Mouse (Mus musculus): Measurements from ENCODE around the gene Msgn1.
A peak's percentile ranks its signal among the peaks of the same experiment; 100 is the strongest.

The Msgn1 gene

GRCm38 (mm10) chr12:11208872-11209271 lies at the start of gene Msgn1:
TSS of gene Msgn1 (minus strand) at chr12:11208972.
- no peak for DNase-seq

DNA sequence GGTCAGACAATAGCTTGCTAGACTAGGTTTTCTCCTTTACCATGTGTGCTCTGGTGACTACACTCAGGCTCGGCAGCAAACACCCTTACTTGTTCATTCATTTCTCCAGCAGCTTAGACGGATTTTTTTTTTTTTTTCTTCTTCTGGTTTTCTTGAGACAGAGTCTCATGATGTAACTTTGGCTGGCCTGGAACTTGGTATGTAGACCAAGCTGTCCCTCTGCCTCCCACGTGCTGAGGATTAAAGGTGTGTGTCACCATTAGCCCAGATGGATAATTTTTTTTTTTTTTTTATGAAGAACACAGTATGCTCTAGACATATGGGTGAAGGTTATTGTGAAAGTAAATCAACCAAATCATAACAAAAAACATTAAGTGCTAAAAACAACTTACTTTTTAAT lies 41.5 kb upstream of the Msgn1 start:
- no peak for DNase-seq

DNA sequence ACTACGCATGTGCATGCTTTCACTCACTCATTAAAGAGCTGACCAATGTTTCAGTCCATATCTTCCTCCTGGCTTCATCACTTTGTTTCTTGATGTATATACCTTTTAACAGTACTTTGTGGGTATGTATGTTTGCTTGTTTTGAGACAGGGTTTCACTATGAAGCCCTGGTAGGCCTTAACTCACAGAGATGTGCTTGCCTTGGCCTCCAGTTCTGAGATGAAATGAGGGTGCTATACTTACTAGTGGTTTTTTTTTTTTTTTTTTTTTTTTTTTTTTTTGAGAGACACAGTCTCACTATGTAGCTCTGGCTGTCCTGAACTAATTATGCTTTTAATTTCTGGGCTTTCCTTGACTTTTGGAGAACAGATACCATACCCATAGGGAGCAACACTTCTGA lies 38.7 kb upstream of the Msgn1 start:
- no peak for DNase-seq

- DNase-seq, result no peak
Observed at GRCm38 (mm10) chr12:11235996-11236395, 27.2 kb upstream of the Msgn1 start.

DNA sequence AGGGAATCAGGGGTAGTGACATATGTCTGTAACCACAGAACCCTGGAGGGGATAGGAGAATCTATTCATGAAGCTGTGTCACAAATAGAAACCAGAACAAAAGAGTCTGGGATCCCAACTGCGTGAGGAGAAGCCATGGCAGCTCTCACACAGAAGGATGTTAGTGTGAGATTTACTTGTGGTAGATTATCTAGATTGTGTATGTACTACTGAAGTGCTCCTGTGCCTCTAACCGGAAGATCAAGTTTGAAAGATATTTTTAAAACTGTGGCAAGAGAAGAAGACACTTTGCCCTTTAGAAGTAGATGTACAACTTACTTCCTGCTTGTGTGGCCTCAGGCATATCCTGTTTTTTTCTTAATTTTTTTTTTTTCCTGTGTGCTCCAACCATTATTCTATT lies 21.5 kb upstream of the Msgn1 start:
- no peak for DNase-seq

DNA sequence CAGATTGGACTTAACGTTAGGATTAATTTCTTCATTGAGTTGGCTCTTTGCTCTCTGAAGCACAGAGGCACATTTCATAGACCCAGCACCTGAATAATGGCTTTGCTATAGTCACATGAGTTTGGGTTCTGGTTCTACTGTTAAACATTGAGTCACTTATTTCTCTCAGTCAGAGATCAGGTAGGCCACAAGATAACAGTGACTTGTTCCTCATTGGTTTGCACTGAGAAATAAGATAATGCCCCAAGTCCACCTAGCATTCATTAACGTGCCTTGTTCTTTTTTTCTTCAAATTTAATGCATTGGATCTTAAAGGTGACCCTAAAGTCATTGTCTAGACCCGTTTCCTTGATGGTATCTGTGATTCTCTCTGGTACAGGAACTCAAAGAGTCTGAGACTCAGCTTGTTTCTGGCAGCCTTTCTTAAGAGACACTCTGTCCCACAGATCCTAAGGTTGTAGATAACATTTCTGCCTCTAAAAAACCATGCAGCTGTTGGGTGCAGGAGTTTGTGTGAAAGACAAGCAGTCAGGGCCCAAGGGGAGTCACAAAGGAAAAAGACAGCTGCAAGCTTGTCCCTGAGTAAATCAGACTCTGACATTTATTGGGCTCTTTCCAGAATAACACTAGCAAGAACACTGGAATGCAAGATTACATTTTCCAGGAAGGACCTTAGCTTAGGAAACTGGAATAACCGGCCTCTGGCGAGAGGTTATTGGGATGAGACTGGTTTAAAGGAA lies 17.9 kb upstream of the Msgn1 start:
- peak; percentile 19 for DNase-seq

- no peak for DNase-seq
Observed at GRCm38 (mm10) chr12:11226123-11226522, 17.4 kb upstream of the Msgn1 start.

DNA sequence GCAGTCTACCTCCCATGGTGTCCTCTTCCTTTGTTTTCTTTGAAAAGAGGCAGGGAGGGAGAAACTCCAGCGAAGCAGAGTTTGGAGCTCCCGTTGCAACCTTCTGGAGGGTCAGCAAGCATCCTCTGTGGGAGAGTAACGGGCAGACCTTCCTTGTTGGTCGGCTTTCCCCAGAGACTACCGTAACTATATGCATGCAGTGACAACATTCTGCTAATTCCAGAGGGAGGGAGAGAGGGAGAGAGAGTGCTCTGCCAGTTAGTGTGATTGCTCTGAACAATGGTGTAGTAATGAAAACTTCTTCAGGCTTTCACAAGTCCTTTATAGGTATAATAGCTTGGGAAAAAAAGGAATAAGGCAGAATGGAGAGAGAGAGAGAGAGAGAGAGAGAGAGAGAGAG lies 15.9 kb upstream of the Msgn1 start:
- DNase-seq, result no peak

- DNase-seq, result no peak
Observed at GRCm38 (mm10) chr12:11223090-11223489, 14.3 kb upstream of the Msgn1 start.

DNA sequence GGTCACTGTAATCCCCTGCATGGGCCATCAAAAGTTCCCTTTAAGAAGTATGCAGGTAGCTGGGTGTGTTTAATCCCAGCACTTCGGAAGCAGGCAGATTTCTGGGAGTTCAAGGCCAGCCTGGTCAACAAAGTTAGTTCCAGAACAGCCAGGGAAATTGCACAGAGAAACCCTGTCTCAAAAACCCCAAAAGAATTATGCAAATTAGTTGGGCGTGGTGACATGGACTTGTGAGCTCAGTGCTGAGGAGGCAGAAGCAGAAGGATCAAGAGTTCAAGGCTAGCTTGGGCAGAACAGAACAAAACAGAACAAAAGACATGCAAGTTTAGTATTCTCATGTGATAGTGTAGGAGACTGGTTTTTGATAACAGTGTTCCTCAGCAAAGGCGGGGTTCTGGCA lies 13.8 kb upstream of the Msgn1 start:
- no peak for DNase-seq

DNA sequence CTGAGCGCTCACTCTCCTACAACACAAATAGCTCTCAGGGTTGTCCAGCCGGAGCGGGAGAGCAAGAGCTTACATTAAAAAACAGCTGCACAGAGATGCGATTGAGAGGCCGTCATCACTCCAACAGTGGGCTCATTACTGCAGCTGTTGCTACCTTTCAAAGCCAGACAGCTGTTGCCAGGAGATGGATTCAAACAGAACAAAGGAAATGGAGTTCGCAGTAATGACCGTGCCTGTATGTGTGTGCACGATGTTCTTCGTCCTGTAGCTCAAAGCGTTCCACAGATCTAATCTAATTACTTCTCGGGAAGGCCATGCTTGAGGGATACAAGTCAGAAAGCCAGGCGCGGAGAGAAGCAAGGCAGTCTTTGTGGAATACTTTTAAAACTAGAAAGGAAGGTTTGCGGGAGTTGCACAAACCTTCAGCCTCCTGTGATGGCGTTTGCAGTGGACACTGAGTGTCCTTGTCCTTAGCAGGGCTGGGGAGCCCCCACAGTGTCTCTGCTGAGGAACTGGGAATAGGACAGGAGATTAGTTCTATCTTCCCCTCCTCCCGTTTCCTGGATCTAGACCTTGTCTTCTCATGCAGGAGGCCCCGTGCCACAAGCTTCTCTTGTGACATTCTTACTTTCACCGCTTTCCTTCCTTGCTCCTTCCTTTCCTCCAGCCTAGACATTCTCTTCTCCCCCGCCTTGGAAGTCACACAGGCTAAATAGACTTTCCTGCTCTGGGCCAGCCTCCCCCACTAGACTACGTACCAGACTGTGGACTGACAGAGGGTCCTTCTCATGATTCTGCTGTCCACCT lies 13.0 kb upstream of the Msgn1 start:
- no peak for DNase-seq

- no peak for DNase-seq
Observed at GRCm38 (mm10) chr12:11217726-11218250, 9.0 kb upstream of the Msgn1 start.

- no peak for DNase-seq
Observed at GRCm38 (mm10) chr12:11216454-11216853, 7.7 kb upstream of the Msgn1 start.

GRCm38 (mm10) chr12:11215555-11215954 lies 6.8 kb upstream of the Msgn1 start:
- DNase-seq, result no peak

DNA sequence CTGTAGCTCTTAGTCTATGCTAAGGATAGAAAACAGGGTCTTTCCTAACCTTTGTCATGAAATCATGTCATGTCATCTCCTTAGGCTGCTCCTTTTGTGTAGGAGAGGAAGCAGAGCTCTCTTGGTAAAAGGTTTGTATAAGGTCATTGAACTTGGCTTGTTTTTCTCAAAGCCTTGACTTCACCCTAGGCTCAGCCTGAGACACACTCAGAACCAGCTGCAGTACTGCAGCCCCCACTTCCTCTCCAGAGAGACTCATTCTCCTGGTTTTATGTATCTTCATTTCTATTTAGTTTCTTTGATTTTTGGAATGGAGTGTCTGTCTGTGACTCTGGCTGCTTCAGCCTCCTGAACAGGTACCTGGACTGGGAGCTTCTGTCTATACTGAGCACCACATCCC lies 6.0 kb upstream of the Msgn1 start:
- no peak for DNase-seq

- DNase-seq, result no peak
Observed at GRCm38 (mm10) chr12:11212881-11213280, 4.1 kb upstream of the Msgn1 start.

DNA sequence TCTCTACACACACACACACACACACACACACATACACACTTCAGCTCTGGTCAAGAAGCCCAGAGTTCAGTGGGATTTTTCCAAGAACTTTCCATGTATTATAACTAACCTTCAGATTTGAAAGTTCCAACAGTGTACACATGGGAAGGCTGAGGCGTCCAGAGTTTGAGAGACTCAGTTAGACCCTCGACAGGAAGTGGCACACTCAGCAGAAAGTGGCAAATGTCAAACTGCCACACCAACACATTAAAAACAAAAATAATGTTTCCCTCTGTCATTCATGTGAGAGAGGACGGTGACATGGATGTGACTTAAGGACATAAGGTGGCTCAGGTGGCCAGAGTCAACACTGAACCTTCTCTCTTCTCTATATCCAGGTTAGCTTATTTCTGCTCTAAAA lies 1.6 kb upstream of the Msgn1 start:
- DNase-seq, result no peak

GRCm38 (mm10) chr12:11209636-11210035 lies 864 bp upstream of the Msgn1 start:
- DNase-seq, result no peak

- DNase-seq, result no peak
Observed at GRCm38 (mm10) chr12:11206321-11206720, 2.5 kb downstream of the Msgn1 start.

- peak; percentile 39 for DNase-seq
Observed at GRCm38 (mm10) chr12:11203694-11204665, 4.8 kb downstream of the Msgn1 start.

DNA sequence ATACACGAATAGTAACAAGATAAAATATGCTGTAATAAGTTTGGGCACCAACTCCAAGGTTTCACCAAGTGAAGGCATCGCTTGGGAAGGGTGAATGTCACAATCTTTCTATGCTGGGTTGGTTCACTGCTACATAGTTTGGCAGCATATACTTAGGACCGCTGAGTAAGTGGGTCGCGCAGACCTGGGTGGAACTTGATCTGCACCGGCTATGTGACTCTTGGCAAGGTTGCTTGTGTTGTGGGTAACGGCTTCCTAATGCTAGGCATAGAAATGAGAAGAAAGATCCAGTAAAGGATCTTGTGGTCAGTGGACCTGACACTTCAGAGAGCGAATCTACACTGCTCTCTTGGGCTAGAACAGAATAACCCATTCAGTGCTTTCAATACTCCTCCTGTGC lies 6.3 kb downstream of the Msgn1 start:
- DNase-seq, result no peak

GRCm38 (mm10) chr12:11200711-11201110 lies 8.1 kb downstream of the Msgn1 start:
- no peak for DNase-seq

DNA sequence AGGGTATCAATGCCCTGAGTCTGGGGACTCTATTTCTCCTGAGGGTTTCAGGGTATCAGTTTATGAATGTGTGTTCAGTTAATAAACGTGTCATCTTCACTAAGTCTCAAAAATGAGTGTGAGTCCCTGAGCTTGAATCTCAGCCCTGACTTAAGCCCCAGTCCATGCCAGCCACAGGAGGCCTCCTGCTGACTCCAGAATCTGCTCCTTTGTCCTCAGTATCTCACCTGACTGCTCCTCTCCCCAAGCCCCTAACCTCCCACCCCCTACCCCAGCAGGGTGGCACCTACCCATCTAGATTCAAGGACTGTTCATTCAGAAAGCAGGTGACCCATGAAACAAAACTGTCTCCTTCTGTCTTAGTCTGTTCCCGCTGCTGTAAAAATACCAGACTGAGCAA lies 10.2 kb downstream of the Msgn1 start:
- no peak for DNase-seq
